Mouse (Mus musculus): ENCODE results near the gene Plcg1. TPM values are rescaled to one million over a fixed set of nuclear protein-coding genes. Genes with fewer than 3 reads are reported as not detected.
A peak's percentile ranks its signal among the peaks of the same experiment; 100 is the strongest.

Plcg1 gene
- polyA plus RNA-seq, 1 experiment from 2014 or later: 62.8 TPM

- Histone ChIP-seq H3K9me3 (ENCODE audit: control insufficient read depth, low read length) (no peaks in the 10 kb centered on the region), H3K9ac (no peak overlapping the region), H3K4me3 (replicated peaks; ENCODE audit: low read length) (no peak overlapping the region), H3K36me3 (replicated peaks; ENCODE audit: control insufficient read depth, insufficient read depth) (peaks cover 69% of the 10 kb centered on the region), H3K27me3 (ENCODE audit: control insufficient read depth, insufficient read depth, low read length) (no peaks in the 10 kb centered on the region), H3K4me1 (replicated peaks; ENCODE audit: control insufficient read depth, insufficient read depth, low read length) (no peaks in the 10 kb centered on the region), H3K4me2 (replicated peaks) (no peak overlapping the region), H3K27ac (no peak overlapping the region)
- ATAC-seq (ENCODE audit: low FRiP score): no peak
- no peak for DNase-seq (ENCODE audit: low spot score)
- 97% methylated on average over 4 of the region's 4 CpGs for WGBS
Measured at GRCm38 (mm10) chr2:160723613-160724375, 7.3 kb upstream of the Plcg1 start.

DNA sequence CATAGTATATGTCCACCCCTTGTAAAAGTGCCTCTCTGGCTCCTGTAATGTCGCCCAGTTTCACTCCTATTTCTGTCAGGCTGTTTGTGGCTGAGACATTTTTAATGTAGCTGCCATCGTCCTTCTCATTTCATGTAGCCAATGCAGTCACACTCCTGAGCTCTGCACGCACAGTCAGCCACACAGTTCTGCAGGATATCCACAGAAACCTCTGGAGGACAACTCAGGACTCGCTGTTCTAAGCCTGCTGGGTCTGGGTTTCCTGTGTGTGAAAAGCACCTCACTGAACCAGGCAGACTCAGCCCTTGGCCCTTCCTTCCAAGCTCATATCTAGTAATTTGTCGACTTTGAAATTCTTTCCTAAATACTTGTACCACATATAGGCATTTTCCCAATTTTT, 6.6 kb upstream of the Plcg1 start:
- Histone ChIP-seq H3K4me3 (replicated peaks; ENCODE audit: low read length) (no peak overlapping the region), H3K4me2 (replicated peaks) (no peak overlapping the region), H3K9me3 (ENCODE audit: control insufficient read depth, low read length) (no peaks in the 10 kb centered on the region), H3K9ac (no peak overlapping the region), H3K4me1 (replicated peaks; ENCODE audit: control insufficient read depth, insufficient read depth, low read length) (no peaks in the 10 kb centered on the region), H3K27ac (no peak overlapping the region), H3K36me3 (replicated peaks; ENCODE audit: control insufficient read depth, insufficient read depth) (peaks cover 61% of the 10 kb centered on the region), H3K27me3 (ENCODE audit: control insufficient read depth, insufficient read depth, low read length) (no peaks in the 10 kb centered on the region)
- 94% methylated on average over 5 of the region's 5 CpGs for WGBS
- DNase-seq (ENCODE audit: low spot score) (no peak), ATAC-seq (ENCODE audit: low FRiP score) (no peak)

GRCm38 (mm10) chr2:160725877-160726864, 4.9 kb upstream of the Plcg1 start:
- DNase-seq (ENCODE audit: low spot score): no peak
- no peak overlapping the region for H3K4me2 ChIP-seq (replicated peaks)
- H3K36me3 ChIP-seq (replicated peaks; ENCODE audit: control insufficient read depth, insufficient read depth): peaks cover 46% of the 10 kb centered on the region
- 79% methylated on average over 6 of the region's 6 CpGs for WGBS
- no peak overlapping the region for H3K9ac ChIP-seq
- no peak overlapping the region for H3K27ac ChIP-seq
- H3K27me3 ChIP-seq (ENCODE audit: control insufficient read depth, insufficient read depth, low read length): no peaks in the 10 kb centered on the region
- H3K9me3 ChIP-seq (ENCODE audit: control insufficient read depth, low read length): no peaks in the 10 kb centered on the region
- H3K4me3 ChIP-seq (replicated peaks; ENCODE audit: low read length): no peak overlapping the region
- H3K4me1 ChIP-seq (replicated peaks; ENCODE audit: control insufficient read depth, insufficient read depth, low read length): 0 out of 2 replicates have a peak, but pooled peaks cover 7% of the 10 kb centered on the region
- no peak for ATAC-seq (ENCODE audit: low FRiP score)

- Histone ChIP-seq H3K4me1 (replicated peaks; ENCODE audit: control insufficient read depth, insufficient read depth, low read length) (peaks cover 24% of the 10 kb centered on the region), H3K27ac (no peak overlapping the region), H3K9me3 (ENCODE audit: control insufficient read depth, low read length) (no peaks in the 10 kb centered on the region), H3K36me3 (replicated peaks; ENCODE audit: control insufficient read depth, insufficient read depth) (peaks cover 20% of the 10 kb centered on the region), H3K27me3 (ENCODE audit: control insufficient read depth, insufficient read depth, low read length) (no peaks in the 10 kb centered on the region), H3K4me2 (replicated peaks) (no peak overlapping the region), H3K9ac (no peak overlapping the region), H3K4me3 (replicated peaks; ENCODE audit: low read length) (no peak overlapping the region)
- 91% methylated on average over 3 of the region's 3 CpGs for whole genome bisulfite sequencing
- no peak for ATAC-seq (ENCODE audit: low FRiP score)
- no peak for DNase-seq (ENCODE audit: low spot score)
Measured at GRCm38 (mm10) chr2:160728972-160729371, 2.1 kb upstream of the Plcg1 start.

- ATAC-seq (ENCODE audit: low FRiP score): no peak
- 68% methylated on average over 2 of the region's 2 CpGs for WGBS
- Histone ChIP-seq H3K27ac (no peak overlapping the region), H3K9ac (no peak overlapping the region), H3K4me3 (replicated peaks; ENCODE audit: low read length) (no peak overlapping the region), H3K9me3 (ENCODE audit: control insufficient read depth, low read length) (no peaks in the 10 kb centered on the region), H3K27me3 (ENCODE audit: control insufficient read depth, insufficient read depth, low read length) (no peaks in the 10 kb centered on the region), H3K36me3 (replicated peaks; ENCODE audit: control insufficient read depth, insufficient read depth) (peaks cover 18% of the 10 kb centered on the region), H3K4me1 (replicated peaks; ENCODE audit: control insufficient read depth, insufficient read depth, low read length) (peaks cover 29% of the 10 kb centered on the region), H3K4me2 (replicated peaks) (no peak overlapping the region)
- DNase-seq (ENCODE audit: low spot score): no peak
Measured at GRCm38 (mm10) chr2:160729436-160729835, 1.7 kb upstream of the Plcg1 start.

DNA sequence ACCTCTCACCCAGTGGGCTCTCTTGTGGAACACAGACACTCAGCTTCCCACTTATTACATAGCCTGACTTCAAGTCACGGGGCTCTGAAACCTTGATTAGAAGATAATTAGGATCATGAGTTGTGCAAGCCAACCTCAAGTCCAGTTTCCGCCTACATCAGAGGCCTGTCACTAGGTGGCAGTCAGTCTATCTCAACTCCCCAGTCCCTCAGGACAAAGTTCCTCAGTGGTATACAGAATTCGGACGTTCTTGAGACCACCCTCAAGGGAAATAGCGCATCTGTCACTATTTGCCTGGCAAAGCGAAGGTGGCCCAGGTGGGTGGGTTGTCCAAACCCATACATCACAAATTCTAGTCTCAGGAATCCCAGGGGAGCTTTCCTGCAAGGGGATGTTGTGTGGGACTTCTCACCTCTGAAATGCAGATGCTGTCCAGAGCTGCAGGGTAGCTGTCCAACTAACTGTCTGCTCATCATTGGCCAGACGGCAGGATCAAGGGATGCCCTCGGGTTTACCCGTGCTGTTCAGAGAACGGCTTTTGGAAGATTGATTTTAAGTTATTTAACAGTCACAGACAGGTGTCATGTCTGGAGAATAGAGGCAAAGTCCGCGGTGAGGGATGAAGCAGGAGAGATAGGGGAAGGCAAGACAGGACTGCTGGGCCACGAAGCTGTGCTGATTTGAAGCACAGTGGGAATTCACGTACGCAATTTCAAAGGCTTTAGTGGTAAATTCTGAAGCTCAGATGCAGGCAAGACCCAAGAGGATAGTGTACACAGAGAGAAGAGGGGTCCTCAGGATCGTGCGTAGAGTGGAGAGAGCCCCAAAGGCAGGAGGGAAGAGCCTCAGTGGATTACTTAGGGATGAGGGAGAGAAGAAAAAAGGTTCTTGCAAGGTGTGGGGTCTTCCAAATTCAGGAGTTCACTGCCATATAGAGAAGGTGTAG, 976 bp upstream of the Plcg1 start:
- ATAC-seq (ENCODE audit: low FRiP score) (no peak), DNase-seq (ENCODE audit: low spot score) (peak; percentile 50)
- H3K36me3 ChIP-seq (replicated peaks; ENCODE audit: control insufficient read depth, insufficient read depth): peaks cover 14% of the 10 kb centered on the region
- 33% methylated on average over 17 of the region's 17 CpGs for WGBS
- no peaks in the 10 kb centered on the region for H3K27me3 ChIP-seq (ENCODE audit: control insufficient read depth, insufficient read depth, low read length)
- peaks cover 35% of the 10 kb centered on the region for H3K4me1 ChIP-seq (replicated peaks; ENCODE audit: control insufficient read depth, insufficient read depth, low read length)
- no peaks in the 10 kb centered on the region for H3K9me3 ChIP-seq (ENCODE audit: control insufficient read depth, low read length)
- peak overlapping the region; percentile 88 for H3K4me2 ChIP-seq (replicated peaks)
- peak overlapping the region; percentile 93 for H3K4me3 ChIP-seq (replicated peaks; ENCODE audit: low read length)
- H3K27ac ChIP-seq: peak overlapping the region; percentile 99; the same call in 1 of the 2 replicates
- peak overlapping the region; percentile 100 for H3K9ac ChIP-seq

DNA sequence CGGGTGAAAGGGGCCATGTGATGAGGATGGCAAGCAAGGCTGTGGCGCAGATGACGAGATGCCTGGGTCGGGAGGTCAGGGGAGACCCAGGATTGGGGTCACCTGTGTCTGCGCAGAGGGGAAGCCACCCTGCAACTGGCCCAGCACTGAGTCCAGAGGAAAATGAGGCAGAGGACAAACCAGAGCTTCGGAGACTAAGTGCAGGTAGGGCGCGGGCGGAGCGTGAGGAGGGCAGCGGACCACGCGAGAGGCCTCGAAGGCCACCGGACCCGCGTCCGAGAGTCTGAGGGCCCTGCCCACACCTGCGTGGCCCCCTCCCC, 343 bp upstream of the Plcg1 start:
- Histone ChIP-seq H3K36me3 (replicated peaks; ENCODE audit: control insufficient read depth, insufficient read depth) (0 out of 2 replicates have a peak, but pooled peaks cover 10% of the 10 kb centered on the region), H3K4me2 (replicated peaks) (peak overlapping the region; percentile 88), H3K4me1 (replicated peaks; ENCODE audit: control insufficient read depth, insufficient read depth, low read length) (peaks cover 40% of the 10 kb centered on the region), H3K9me3 (ENCODE audit: control insufficient read depth, low read length) (no peaks in the 10 kb centered on the region), H3K27me3 (ENCODE audit: control insufficient read depth, insufficient read depth, low read length) (no peaks in the 10 kb centered on the region), H3K9ac (peak overlapping the region; percentile 100), H3K27ac (peak overlapping the region; percentile 99), H3K4me3 (replicated peaks; ENCODE audit: low read length) (peak overlapping the region; percentile 93)
- no peak; the same call in 1 of the 2 replicates for ATAC-seq (ENCODE audit: low FRiP score)
- WGBS: 7% methylated on average over 19 of the region's 19 CpGs
- DNase-seq (ENCODE audit: low spot score): no peak

GRCm38 (mm10) chr2:160731839-160732261, 750 bp downstream of the Plcg1 start:
- Histone ChIP-seq H3K4me1 (replicated peaks; ENCODE audit: control insufficient read depth, insufficient read depth, low read length) (peaks cover 47% of the 10 kb centered on the region), H3K9ac (peak overlapping the region; percentile 100), H3K27ac (peak overlapping the region; percentile 99), H3K4me2 (replicated peaks) (peak overlapping the region; percentile 88), H3K4me3 (replicated peaks; ENCODE audit: low read length) (peak overlapping the region; percentile 93), H3K9me3 (ENCODE audit: control insufficient read depth, low read length) (no peaks in the 10 kb centered on the region), H3K27me3 (ENCODE audit: control insufficient read depth, insufficient read depth, low read length) (no peaks in the 10 kb centered on the region), H3K36me3 (replicated peaks; ENCODE audit: control insufficient read depth, insufficient read depth) (peaks cover 17% of the 10 kb centered on the region; the same call in 1 of the 2 replicates)
- DNase-seq (ENCODE audit: low spot score): peak; percentile 54
- WGBS: under 1% methylated on average over 32 of the region's 32 CpGs
- ATAC-seq (ENCODE audit: low FRiP score): peak; percentile 29
